Mouse (Mus musculus) megakaryocyte, embryonic 14.5 days (primary cell): ENCODE measurements around the gene Cdk14.

Experiments used
- FLI1 ChIP-seq: IDR thresholded peaks from 2 replicates; pipeline ENCODE4 v1.6.1; 2012; ENCODE audit warnings: low read length, inconsistent platforms, mixed read lengths
- GATA1 ChIP-seq: IDR thresholded peaks from 3 replicates; pipeline ENCODE4 v1.6.1; 2012; ENCODE audit warnings: mixed read lengths, low read length, inconsistent platforms, borderline replicate concordance

DNA sequence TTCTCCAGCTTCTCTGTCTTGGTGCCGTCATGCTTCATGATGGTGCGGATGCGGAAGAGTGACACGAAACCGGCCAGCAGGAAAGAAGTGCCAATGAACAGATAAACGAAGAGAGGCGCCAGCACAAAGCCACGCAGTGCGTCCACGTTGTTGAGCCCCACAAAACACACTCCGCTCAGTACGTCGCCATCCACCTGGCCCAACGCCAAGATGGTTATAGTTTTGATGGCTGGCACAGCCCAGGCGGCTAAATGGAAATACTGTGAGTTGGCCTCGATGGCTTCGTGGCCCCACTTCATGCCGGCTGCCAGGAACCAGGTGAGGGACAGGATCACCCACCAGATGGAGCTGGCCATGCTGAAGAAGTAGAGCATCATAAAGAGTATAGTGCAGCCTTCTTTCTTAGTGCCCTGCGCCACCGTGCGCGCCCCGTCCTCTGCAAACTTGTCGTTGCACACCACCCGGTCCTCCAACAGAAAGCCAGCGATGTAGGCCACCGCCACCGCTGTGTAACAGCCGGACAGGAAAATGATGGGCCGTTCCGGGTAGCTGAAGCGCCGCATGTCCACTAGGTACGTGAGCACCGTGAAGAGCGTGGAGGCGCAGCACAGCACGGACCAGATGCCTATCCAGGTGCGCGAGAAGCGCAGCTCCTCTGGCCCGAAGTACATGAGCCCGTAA lies 664.0 kb downstream of the Cdk14 start:
- TF ChIP-seq GATA1 (no peak), FLI1 (no peak)
